Mouse (Mus musculus) CH12.LX (cell line): ENCODE data around the gene Adora2b. TPM values are rescaled to one million over a fixed set of nuclear protein-coding genes. Genes with fewer than 3 reads are reported as not detected.

Experiments used
- DNase-seq: peaks from one replicate; pipeline ENCODE4 v3.0.0-alpha.2; 2013; ENCODE audit errors: extremely low read depth
- H3K27ac ChIP-seq: 2 replicates; pipeline ENCODE4 v1.5.1; 2012; ENCODE audit warnings: low read depth, mild to moderate bottlenecking, control low read depth, moderate library complexity; ENCODE audit not compliant: insufficient read depth
- H3K27me3 ChIP-seq: replicated peaks from 2 replicates; pipeline ENCODE3; 2012; ENCODE audit warnings: inconsistent platforms
- H3K36me3 ChIP-seq, 2 experiments: replicated peaks in 1 of 2; 2 replicates each; pipeline versions ENCODE3 to v1.6.1; 2012; ENCODE audit warnings: inconsistent platforms in 1 of 2, low read length in 1 of 2, mild to moderate bottlenecking in 1 of 2, mixed read lengths in 1 of 2, moderate library complexity in 1 of 2; ENCODE audit not compliant: control insufficient read depth in 1 of 2, insufficient read depth in 1 of 2
- H3K4me1 ChIP-seq, 2 experiments: 2 replicates each; pipeline ENCODE4 v1.6.1; 2012; ENCODE audit warnings: inconsistent platforms in 1 of 2, moderate library complexity in 1 of 2; ENCODE audit not compliant: insufficient read depth in 2 of 2, control insufficient read depth in 1 of 2
- H3K4me2 ChIP-seq: 2 replicates; pipeline ENCODE4 v1.6.1; 2012; ENCODE audit warnings: low read depth, mild to moderate bottlenecking, control low read depth; ENCODE audit not compliant: poor library complexity, insufficient read depth, severe bottlenecking
- H3K4me3 ChIP-seq, 3 experiments: fragments of 150-350 bp in 1 of 3; sonication (generic) in 1 of 3; replicated peaks in 1 of 3; 2 replicates each; pipeline versions ENCODE3 to v1.5.1; 2011 to 2012; ENCODE audit warnings: low read depth in 2 of 3, low read length in 2 of 3, mild to moderate bottlenecking in 2 of 3, moderate library complexity in 2 of 3, control low read depth in 1 of 3, improper control_type of control experiment in 1 of 3, inconsistent platforms in 1 of 3, mixed read lengths in 1 of 3; ENCODE audit not compliant: poor library complexity in 1 of 3
- H3K79me2 ChIP-seq: replicated peaks from 2 replicates; pipeline ENCODE4 v1.6.1; 2012; ENCODE audit warnings: mild to moderate bottlenecking, moderate library complexity; ENCODE audit not compliant: control insufficient read depth, poor library complexity, insufficient read depth, severe bottlenecking; ENCODE audit errors: extremely low read depth
- H3K9ac ChIP-seq: 2 replicates; pipeline ENCODE4 v1.6.1; 2012; ENCODE audit warnings: low read depth, mild to moderate bottlenecking, control low read depth, moderate library complexity; ENCODE audit not compliant: insufficient read depth
- H3K9me3 ChIP-seq: replicated peaks from 2 replicates; pipeline ENCODE3; 2012; ENCODE audit warnings: low read length, inconsistent platforms, mixed read lengths
- BHLHE40 ChIP-seq: IDR thresholded peaks from 2 replicates; pipeline ENCODE4 v1.6.1; 2011; ENCODE audit warnings: mild to moderate bottlenecking, low read depth, low read length, improper control_type of control experiment
- CHD1 ChIP-seq: IDR thresholded peaks from 2 replicates; pipeline ENCODE4 v1.6.1; 2012; ENCODE audit warnings: low read depth, low read length, improper control_type of control experiment, inconsistent platforms
- CTCF ChIP-seq, 2 experiments: IDR thresholded peaks in 1 of 2; conservative IDR thresholded peaks in 1 of 2; 2 replicates each; pipeline ENCODE4 v1.5.1; 2011 to 2012; ENCODE audit warnings: low read depth in 2 of 2, low read length in 2 of 2, improper control_type of control experiment in 1 of 2, inconsistent platforms in 1 of 2, mild to moderate bottlenecking in 1 of 2, moderate library complexity in 1 of 2
- E2F4 ChIP-seq: IDR thresholded peaks from 2 replicates; pipeline ENCODE4 v1.6.1; 2011; ENCODE audit warnings: low read depth, low read length, improper control_type of control experiment; ENCODE audit not compliant: insufficient replicate concordance
- ELF1 ChIP-seq: IDR thresholded peaks from 2 replicates; pipeline ENCODE4 v1.6.1; 2014; ENCODE audit warnings: low read depth, mild to moderate bottlenecking, inconsistent platforms, low read length, improper control_type of control experiment
- ETS1 ChIP-seq: conservative IDR thresholded peaks from 2 replicates; pipeline ENCODE4 v1.6.1; 2012; ENCODE audit warnings: low read depth, mild to moderate bottlenecking, inconsistent platforms, low read length, improper control_type of control experiment, moderate library complexity
- IRF4 ChIP-seq: IDR thresholded peaks from 2 replicates; pipeline ENCODE4 v1.6.1; 2014; ENCODE audit warnings: low read depth, mild to moderate bottlenecking, inconsistent platforms, low read length, improper control_type of control experiment
- JUN ChIP-seq: IDR thresholded peaks from 2 replicates; pipeline ENCODE4 v1.6.1; 2011; ENCODE audit warnings: low read depth, mild to moderate bottlenecking, low read length, improper control_type of control experiment, moderate library complexity; ENCODE audit not compliant: insufficient read depth
- KAT2A ChIP-seq: IDR thresholded peaks from 2 replicates; pipeline ENCODE4 v1.6.1; 2012; ENCODE audit warnings: low read length, improper control_type of control experiment, inconsistent platforms; ENCODE audit not compliant: insufficient replicate concordance
- MAFK ChIP-seq: IDR thresholded peaks from 2 replicates; pipeline ENCODE4 v1.6.1; 2011; ENCODE audit warnings: low read length, improper control_type of control experiment; ENCODE audit not compliant: insufficient replicate concordance
- MAX ChIP-seq: IDR thresholded peaks from 2 replicates; pipeline ENCODE4 v1.6.1; 2011; ENCODE audit warnings: low read length, improper control_type of control experiment
- MAZ ChIP-seq: IDR thresholded peaks from 2 replicates; pipeline ENCODE4 v1.6.1; 2012; ENCODE audit warnings: low read depth, mild to moderate bottlenecking, inconsistent platforms, low read length, improper control_type of control experiment, moderate library complexity
- MEF2A ChIP-seq: IDR thresholded peaks from 2 replicates; pipeline ENCODE4 v1.6.1; 2014; ENCODE audit warnings: low read depth, mild to moderate bottlenecking, inconsistent platforms, low read length, improper control_type of control experiment, borderline replicate concordance
- MYC ChIP-seq: IDR thresholded peaks from 2 replicates; pipeline ENCODE4 v1.6.1; 2011; ENCODE audit warnings: low read depth, mild to moderate bottlenecking, improper control_type of control experiment, low read length
- NELFE ChIP-seq: IDR thresholded peaks from 2 replicates; pipeline ENCODE4 v1.6.1; 2011; ENCODE audit warnings: low read depth, low read length, improper control_type of control experiment
- NRF1 ChIP-seq: IDR thresholded peaks from 2 replicates; pipeline ENCODE4 v1.6.1; 2014; ENCODE audit warnings: low read depth, mild to moderate bottlenecking, inconsistent platforms, low read length, improper control_type of control experiment, moderate library complexity
- POLR2A ChIP-seq: IDR thresholded peaks from 2 replicates; pipeline ENCODE4 v1.6.1; 2011; ENCODE audit warnings: low read depth, mild to moderate bottlenecking, improper control_type of control experiment, low read length
- POLR2AphosphoS2 ChIP-seq: IDR thresholded peaks from 2 replicates; pipeline ENCODE4 v1.6.1; 2011; ENCODE audit warnings: low read depth, low read length, improper control_type of control experiment
- RAD21 ChIP-seq: IDR thresholded peaks from 2 replicates; pipeline ENCODE4 v1.6.1; 2011; ENCODE audit warnings: low read depth, mild to moderate bottlenecking, low read length, improper control_type of control experiment, moderate library complexity
- RCOR1 ChIP-seq: conservative IDR thresholded peaks from 2 replicates; pipeline ENCODE4 v1.6.1; 2012; ENCODE audit warnings: low read depth, mild to moderate bottlenecking, inconsistent platforms, low read length, improper control_type of control experiment
- SIN3A ChIP-seq: IDR thresholded peaks from 2 replicates; pipeline ENCODE4 v1.6.1; 2012; ENCODE audit warnings: low read length, improper control_type of control experiment, inconsistent platforms
- SMC3 ChIP-seq: IDR thresholded peaks from 2 replicates; pipeline ENCODE4 v1.6.1; 2011; ENCODE audit warnings: low read depth, low read length, improper control_type of control experiment
- TBP ChIP-seq: conservative IDR thresholded peaks from 2 replicates; pipeline ENCODE4 v1.6.1; 2011; ENCODE audit warnings: low read depth, low read length, improper control_type of control experiment
- TCF12 ChIP-seq: IDR thresholded peaks from 2 replicates; pipeline ENCODE4 v1.6.1; 2014; ENCODE audit warnings: low read depth, mild to moderate bottlenecking, inconsistent platforms, low read length, improper control_type of control experiment
- UBTF ChIP-seq: IDR thresholded peaks from 2 replicates; pipeline ENCODE4 v1.6.1; 2012; ENCODE audit warnings: low read depth, mild to moderate bottlenecking, inconsistent platforms, low read length, improper control_type of control experiment, moderate library complexity
- USF1 ChIP-seq: IDR thresholded peaks from 2 replicates; pipeline ENCODE4 v1.6.1; 2014; ENCODE audit warnings: low read depth, mild to moderate bottlenecking, inconsistent platforms, low read length, improper control_type of control experiment
- USF2 ChIP-seq: conservative IDR thresholded peaks from 2 replicates; pipeline ENCODE4 v1.6.1; 2011; ENCODE audit warnings: low read depth, low read length, improper control_type of control experiment
- ZKSCAN1 ChIP-seq: IDR thresholded peaks from 2 replicates; pipeline ENCODE4 v1.6.1; 2012; ENCODE audit warnings: low read depth, inconsistent platforms, low read length, improper control_type of control experiment, borderline replicate concordance
- ZMIZ1 ChIP-seq: IDR thresholded peaks from 2 replicates; pipeline ENCODE4 v1.6.1; 2012; ENCODE audit warnings: low read depth, mild to moderate bottlenecking, inconsistent platforms, low read length, improper control_type of control experiment
- ZNF384 ChIP-seq: IDR thresholded peaks from 2 replicates; pipeline ENCODE4 v1.6.1; 2012; ENCODE audit warnings: low read depth, low read length, improper control_type of control experiment, inconsistent platforms
- dilution Hi-C: fragments of 300-500 bp; cut with MboI; formaldehyde crosslinking; loops from 2 replicates; pipeline ENCODE4 v1.14.3; 2020; ENCODE audit warnings: low sequenced_read_pairs; ENCODE audit not compliant: extremely low pct_unique_long_range_greater_than_20kb, extremely low pct_ligation_motif_present
- in situ Hi-C: fragments of 300-500 bp; cut with MboI; formaldehyde crosslinking; loops from 3 replicates; pipeline ENCODE4 v1.14.3; 2019; ENCODE audit warnings: low sequenced_read_pairs, low pct_ligation_motif_present, low pct_unique_long_range_greater_than_20kb, mixed read lengths
- polyA plus RNA-seq: library from polyadenylated mRNA; unstranded; fragments of >175 nt; gene quantifications from 2 replicates; pipeline ENCODE4 v1.2.1, GENCODE M21; 2012; ENCODE audit warnings: low read depth; ENCODE audit not compliant: insufficient read length
- total RNA-seq, 2 experiments: library from RNA; depleted of rRNA; stranded (reverse); fragments of 300-350 nt in 1 of 2; fragments of >200 nt in 1 of 2; gene quantifications; 2 replicates each; pipeline ENCODE4 v1.2.3; 2012 to 2014

Adora2b gene
- total and polyA plus RNA-seq, 3 experiments = 0.77 to 1.7 (median 0.87) TPM

DNA sequence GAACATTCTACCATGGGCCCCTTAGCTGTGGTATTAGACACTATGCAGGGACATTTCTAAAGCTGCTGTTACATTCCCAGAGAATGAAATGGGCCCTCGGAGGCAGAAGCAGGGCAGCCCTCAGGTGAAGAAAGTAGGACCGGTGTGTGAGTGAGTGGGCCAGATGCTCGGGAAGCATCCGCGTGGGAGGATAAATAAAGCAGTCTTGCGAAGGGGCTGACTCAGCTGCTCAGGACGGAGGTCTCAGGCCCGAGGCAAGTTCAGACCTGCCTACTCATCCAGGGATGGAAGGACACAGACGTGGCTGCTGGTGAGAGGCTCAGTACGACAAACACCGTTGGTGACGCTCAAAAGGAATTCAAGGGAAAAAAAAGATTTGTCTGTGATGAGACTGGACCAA lies 20.3 kb downstream of the Adora2b start:
- no peak for DNase-seq
- TF ChIP-seq CHD1 (0 out of 2 replicates have a peak, but pooled peaks have one; percentile 53), USF2 (no peak)
- Histone ChIP-seq H3K36me3 (peaks cover 13 to 57% of the 10 kb centered on the region in 2 experiments), H3K4me3 (no peak overlapping the region), H3K4me2 (no peak overlapping the region), H3K27me3 (no peaks in the 10 kb centered on the region), H3K4me1 (peaks cover 25 to 39% of the 10 kb centered on the region in 2 experiments), H3K27ac (no peak overlapping the region), H3K79me2 (no peaks in the 10 kb centered on the region), H3K9me3 (no peaks in the 10 kb centered on the region), H3K9ac (no peak overlapping the region)
- dilution Hi-C loops = no loop called here
- in situ Hi-C loops = no loop called here

DNA sequence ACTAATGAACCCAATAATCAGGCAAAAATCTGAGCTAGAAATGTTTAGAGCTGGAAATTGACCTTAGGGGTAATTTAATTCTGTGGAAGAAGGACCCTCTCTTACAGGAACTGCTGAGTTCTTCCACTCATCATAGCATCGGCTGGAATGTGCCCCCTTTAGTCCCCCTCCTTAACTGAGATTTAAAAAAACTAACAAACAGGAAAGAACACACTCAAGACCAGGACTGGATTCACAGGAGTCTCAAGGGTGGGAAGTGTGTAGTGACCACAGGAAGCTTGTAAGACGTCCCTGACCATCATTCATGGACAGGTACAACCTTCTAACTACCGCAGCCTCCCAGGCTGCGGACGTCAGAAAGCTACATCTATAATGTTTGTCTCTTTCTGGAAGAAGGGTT lies 22.1 kb downstream of the Adora2b start:
- in situ Hi-C loops = no loop called here

GRCm38 (mm10) chr11:62277086-62277485 lies 28.3 kb downstream of the Adora2b start:
- DNase-seq = no peak
- no peaks in the 10 kb centered on the region for H3K27me3 ChIP-seq
- H3K4me3 ChIP-seq = no peak overlapping the region
- TF ChIP-seq USF1 = no peak
- no peak for TF ChIP-seq ZNF384
- TF ChIP-seq IRF4 = no peak
- TF ChIP-seq SIN3A = no peak
- no peak for TF ChIP-seq MEF2A
- TF ChIP-seq NRF1 = no peak
- TF ChIP-seq UBTF = no peak
- TF ChIP-seq NELFE = no peak
- TF ChIP-seq ZMIZ1 = no peak
- TF ChIP-seq RAD21 = no peak
- no peak for TF ChIP-seq MAFK
- no peak for TF ChIP-seq MAX
- no peak for TF ChIP-seq E2F4
- no peak for TF ChIP-seq MAZ
- TF ChIP-seq CHD1 = no peak
- no peak for TF ChIP-seq USF2
- no peak for TF ChIP-seq ELF1
- TF ChIP-seq KAT2A = no peak
- H3K27ac ChIP-seq = no peak overlapping the region
- H3K36me3 ChIP-seq = peaks cover 0 to 17% of the 10 kb centered on the region in 2 experiments
- dilution Hi-C loops (no loop called here), in situ Hi-C loops (loop anchor here (5.0 kb wide), 1 partner anchor 230 kb away; no protein-coding TSS in a partner anchor)
- H3K4me2 ChIP-seq = no peak overlapping the region
- no peaks in the 10 kb centered on the region for H3K9me3 ChIP-seq
- no peak overlapping the region for H3K9ac ChIP-seq
- H3K4me1 ChIP-seq = peaks cover 0 to 18% of the 10 kb centered on the region in 2 experiments; a peak in 2 of 4 replicates
- 0 out of 2 replicates have a peak, but pooled peaks cover under 1% of the 10 kb centered on the region for H3K79me2 ChIP-seq

More for the DNA sequence above, 22.1 kb downstream of the Adora2b start:
- Histone ChIP-seq H3K79me2 (no peaks in the 10 kb centered on the region), H3K27ac (no peak overlapping the region), H3K4me2 (no peak overlapping the region), H3K9me3 (no peaks in the 10 kb centered on the region), H3K4me1 (peaks cover 19 to 29% of the 10 kb centered on the region in 2 experiments), H3K27me3 (no peaks in the 10 kb centered on the region), H3K36me3 (peaks cover 13 to 55% of the 10 kb centered on the region in 2 experiments), H3K9ac (no peak overlapping the region), H3K4me3 (no peak overlapping the region)
- no peak for DNase-seq
- dilution Hi-C loops = no loop called here
- TF ChIP-seq RAD21 = no peak
- no peak for TF ChIP-seq JUN
- no peak for TF ChIP-seq TBP
- no peak for TF ChIP-seq MYC
- no peak for TF ChIP-seq CTCF (conservative IDR thresholded peaks at IDR 0.05 in 1 of 2, IDR thresholded peaks at IDR 0.05 in 1 of 2; ENCODE audit: low read depth in 2 of 2, low read length in 2 of 2)
- no peak for TF ChIP-seq ELF1
- no peak for TF ChIP-seq ZKSCAN1
- no peak for TF ChIP-seq POLR2A
- no peak for TF ChIP-seq TCF12
- TF ChIP-seq POLR2AphosphoS2 = no peak
- TF ChIP-seq MAX = no peak
- TF ChIP-seq ETS1 = no peak
- TF ChIP-seq USF2 = no peak
- no peak for TF ChIP-seq SMC3
- TF ChIP-seq CHD1 = no peak
- TF ChIP-seq BHLHE40 = no peak
- TF ChIP-seq RCOR1 = no peak
